Mouse (Mus musculus): ENCODE measurements around the gene Utrn.

Gene Utrn

GRCm38 (mm10) chr10:12547037-12547625 lies 322.0 kb downstream of the Utrn start:
- no peak for DNase-seq (ENCODE audit: low read depth, low spot score)

- no peak for DNase-seq (ENCODE audit: low read depth, low spot score)
Observed at GRCm38 (mm10) chr10:12545440-12545839, 323.7 kb downstream of the Utrn start.

GRCm38 (mm10) chr10:12541757-12542156 lies 327.4 kb downstream of the Utrn start:
- no peak for DNase-seq (ENCODE audit: low read depth, low spot score)

GRCm38 (mm10) chr10:12535272-12535671 lies 333.9 kb downstream of the Utrn start:
- no peak for DNase-seq (ENCODE audit: low read depth, low spot score)

GRCm38 (mm10) chr10:12534801-12535200 lies 334.4 kb downstream of the Utrn start:
- DNase-seq (ENCODE audit: low read depth, low spot score): no peak

GRCm38 (mm10) chr10:12534301-12534700 lies 334.9 kb downstream of the Utrn start:
- DNase-seq (ENCODE audit: low read depth, low spot score): no peak

- DNase-seq (ENCODE audit: low read depth, low spot score): no peak
Observed at GRCm38 (mm10) chr10:12522078-12522477, 347.1 kb downstream of the Utrn start.

GRCm38 (mm10) chr10:12518162-12518561 lies 351.0 kb downstream of the Utrn start:
- no peak for DNase-seq (ENCODE audit: low read depth, low spot score)

GRCm38 (mm10) chr10:12505568-12505967 lies 363.6 kb downstream of the Utrn start:
- no peak for DNase-seq (ENCODE audit: low read depth, low spot score)

GRCm38 (mm10) chr10:12500489-12500888 lies 368.7 kb downstream of the Utrn start:
- no peak for DNase-seq (ENCODE audit: low read depth, low spot score)

GRCm38 (mm10) chr10:12497555-12497954 lies 371.6 kb downstream of the Utrn start:
- no peak for DNase-seq (ENCODE audit: low read depth, low spot score)

- no peak for DNase-seq (ENCODE audit: low read depth, low spot score)
Observed at GRCm38 (mm10) chr10:12489551-12490177, 379.5 kb downstream of the Utrn start.

GRCm38 (mm10) chr10:12488518-12488917 lies 380.6 kb downstream of the Utrn start:
- DNase-seq (ENCODE audit: low read depth, low spot score): no peak

- DNase-seq (ENCODE audit: low read depth, low spot score): no peak
Observed at GRCm38 (mm10) chr10:12488117-12488516, 381.0 kb downstream of the Utrn start.

- no peak for DNase-seq (ENCODE audit: low read depth, low spot score)
Observed at GRCm38 (mm10) chr10:12483494-12483893, 385.7 kb downstream of the Utrn start.

GRCm38 (mm10) chr10:12482975-12483374 lies 386.2 kb downstream of the Utrn start:
- DNase-seq (ENCODE audit: low read depth, low spot score): no peak

GRCm38 (mm10) chr10:12474850-12475621 lies 394.1 kb downstream of the Utrn start:
- DNase-seq (ENCODE audit: low read depth, low spot score): no peak

- no peak for DNase-seq (ENCODE audit: low read depth, low spot score)
Observed at GRCm38 (mm10) chr10:12469391-12470057, 399.6 kb downstream of the Utrn start.

- no peak for DNase-seq (ENCODE audit: low read depth, low spot score)
Observed at GRCm38 (mm10) chr10:12467544-12467943, 401.6 kb downstream of the Utrn start.

GRCm38 (mm10) chr10:12460945-12461344 lies 408.2 kb downstream of the Utrn start:
- DNase-seq (ENCODE audit: low read depth, low spot score): no peak

GRCm38 (mm10) chr10:12456867-12457266 lies 412.3 kb downstream of the Utrn start:
- no peak for DNase-seq (ENCODE audit: low read depth, low spot score)

GRCm38 (mm10) chr10:12452641-12453040 lies 416.5 kb downstream of the Utrn start:
- no peak for DNase-seq (ENCODE audit: low read depth, low spot score)
